Mouse (Mus musculus): ENCODE results near the gene Mepce. TPM values are rescaled to one million over a fixed set of nuclear protein-coding genes. Genes with fewer than 3 reads are reported as not detected.
A peak's percentile ranks its signal among the peaks of the same experiment; 100 is the strongest.

Gene Mepce
- polyA plus RNA-seq, 1 experiment from 2014 or later, result 15.4 TPM

- 91% methylated on average over 6 of the region's 6 CpGs for WGBS
- no peak overlapping the region for H3K27ac ChIP-seq
- ATAC-seq (ENCODE audit: low FRiP score), result no peak
- H3K36me3 ChIP-seq (replicated peaks), result no peaks in the 10 kb centered on the region
- H3K27me3 ChIP-seq, result no peaks in the 10 kb centered on the region
- no peak overlapping the region for H3K4me3 ChIP-seq (replicated peaks)
- no peaks in the 10 kb centered on the region for H3K4me1 ChIP-seq
- H3K9ac ChIP-seq, result no peak overlapping the region
- no peak overlapping the region for H3K4me2 ChIP-seq
- no peaks in the 10 kb centered on the region for H3K9me3 ChIP-seq
These were observed 36.1 kb upstream of the Mepce start for GRCm38 (mm10) chr5:137823455-137824045.

GRCm38 (mm10) chr5:137822602-137823001 lies 35.1 kb upstream of the Mepce start:
- no peaks in the 10 kb centered on the region for H3K27me3 ChIP-seq
- no peak overlapping the region for H3K4me3 ChIP-seq (replicated peaks)
- no peaks in the 10 kb centered on the region for H3K9me3 ChIP-seq
- WGBS, result 85% methylated on average over 1 of the region's 1 CpGs
- no peak overlapping the region for H3K9ac ChIP-seq
- no peaks in the 10 kb centered on the region for H3K36me3 ChIP-seq (replicated peaks)
- no peak overlapping the region for H3K27ac ChIP-seq
- no peak for ATAC-seq (ENCODE audit: low FRiP score)
- H3K4me2 ChIP-seq, result no peak overlapping the region
- H3K4me1 ChIP-seq, result no peaks in the 10 kb centered on the region

GRCm38 (mm10) chr5:137822126-137822525 lies 34.7 kb upstream of the Mepce start:
- Histone ChIP-seq H3K4me2 (no peak overlapping the region), H3K4me1 (no peaks in the 10 kb centered on the region), H3K27me3 (no peaks in the 10 kb centered on the region), H3K27ac (no peak overlapping the region), H3K4me3 (replicated peaks) (no peak overlapping the region), H3K9me3 (no peaks in the 10 kb centered on the region), H3K36me3 (replicated peaks) (no peaks in the 10 kb centered on the region), H3K9ac (no peak overlapping the region)
- ATAC-seq (ENCODE audit: low FRiP score), result no peak
- WGBS, result 75% methylated on average over 4 of the region's 4 CpGs

- ATAC-seq (ENCODE audit: low FRiP score), result no peak
- Histone ChIP-seq H3K4me2 (no peak overlapping the region), H3K27ac (no peak overlapping the region), H3K9ac (no peak overlapping the region), H3K36me3 (replicated peaks) (no peaks in the 10 kb centered on the region), H3K4me3 (replicated peaks) (no peak overlapping the region), H3K9me3 (no peaks in the 10 kb centered on the region), H3K27me3 (no peaks in the 10 kb centered on the region), H3K4me1 (no peaks in the 10 kb centered on the region)
- WGBS, result 79% methylated on average over 4 of the region's 4 CpGs
These were observed 30.2 kb upstream of the Mepce start for GRCm38 (mm10) chr5:137817466-137818222.

- H3K27me3 ChIP-seq, result no peaks in the 10 kb centered on the region
- H3K9ac ChIP-seq, result no peak overlapping the region
- H3K9me3 ChIP-seq, result no peaks in the 10 kb centered on the region
- H3K4me3 ChIP-seq (replicated peaks), result no peak overlapping the region
- H3K4me1 ChIP-seq, result no peaks in the 10 kb centered on the region
- no peak overlapping the region for H3K4me2 ChIP-seq
- no peak for ATAC-seq (ENCODE audit: low FRiP score)
- 86% methylated on average over 5 of the region's 5 CpGs for WGBS
- H3K27ac ChIP-seq, result no peak overlapping the region
- no peaks in the 10 kb centered on the region for H3K36me3 ChIP-seq (replicated peaks)
These were observed 20.9 kb upstream of the Mepce start for GRCm38 (mm10) chr5:137808316-137808715.

GRCm38 (mm10) chr5:137806158-137806557 lies 18.7 kb upstream of the Mepce start:
- ATAC-seq (ENCODE audit: low FRiP score), result no peak
- no peak overlapping the region for H3K4me3 ChIP-seq (replicated peaks)
- H3K9ac ChIP-seq, result no peak overlapping the region
- 77% methylated on average over 1 of the region's 1 CpGs for WGBS
- no peak overlapping the region for H3K27ac ChIP-seq
- H3K4me1 ChIP-seq, result no peaks in the 10 kb centered on the region
- no peaks in the 10 kb centered on the region for H3K9me3 ChIP-seq
- no peak overlapping the region for H3K4me2 ChIP-seq
- H3K27me3 ChIP-seq, result no peaks in the 10 kb centered on the region
- no peaks in the 10 kb centered on the region for H3K36me3 ChIP-seq (replicated peaks)

GRCm38 (mm10) chr5:137800917-137801316 lies 13.5 kb upstream of the Mepce start:
- Histone ChIP-seq H3K27me3 (no peaks in the 10 kb centered on the region), H3K36me3 (replicated peaks) (no peaks in the 10 kb centered on the region), H3K9me3 (no peaks in the 10 kb centered on the region), H3K4me1 (no peaks in the 10 kb centered on the region), H3K4me2 (no peak overlapping the region), H3K9ac (no peak overlapping the region), H3K4me3 (replicated peaks) (no peak overlapping the region), H3K27ac (no peak overlapping the region)
- 89% methylated on average over 3 of the region's 3 CpGs for WGBS
- no peak for ATAC-seq (ENCODE audit: low FRiP score)

- ATAC-seq (ENCODE audit: low FRiP score), result no peak
- no peak overlapping the region for H3K4me2 ChIP-seq
- H3K27me3 ChIP-seq, result no peaks in the 10 kb centered on the region
- no peak overlapping the region for H3K9ac ChIP-seq
- WGBS, result 85% methylated on average over 3 of the region's 3 CpGs
- no peaks in the 10 kb centered on the region for H3K9me3 ChIP-seq
- no peak overlapping the region for H3K27ac ChIP-seq
- H3K36me3 ChIP-seq (replicated peaks), result no peaks in the 10 kb centered on the region
- no peak overlapping the region for H3K4me3 ChIP-seq (replicated peaks)
- H3K4me1 ChIP-seq, result no peaks in the 10 kb centered on the region
These were observed 9.2 kb upstream of the Mepce start for GRCm38 (mm10) chr5:137796606-137797005.

GRCm38 (mm10) chr5:137791553-137791952 lies 4.1 kb upstream of the Mepce start:
- Histone ChIP-seq H3K4me2 (no peak overlapping the region), H3K36me3 (replicated peaks) (no peaks in the 10 kb centered on the region), H3K27me3 (peaks cover 7% of the 10 kb centered on the region; the same call in 1 of the 2 replicates), H3K4me3 (replicated peaks) (no peak overlapping the region), H3K9me3 (no peaks in the 10 kb centered on the region), H3K9ac (no peak overlapping the region), H3K27ac (no peak overlapping the region), H3K4me1 (0 out of 2 replicates have a peak, but pooled peaks cover 6% of the 10 kb centered on the region)
- no peak for ATAC-seq (ENCODE audit: low FRiP score)

GRCm38 (mm10) chr5:137788946-137789531 lies 1.6 kb upstream of the Mepce start:
- Histone ChIP-seq H3K4me2 (no peak overlapping the region), H3K4me3 (replicated peaks) (no peak overlapping the region), H3K9ac (no peak overlapping the region), H3K4me1 (peaks cover 20% of the 10 kb centered on the region), H3K9me3 (no peaks in the 10 kb centered on the region), H3K27ac (no peak overlapping the region), H3K36me3 (replicated peaks) (peaks cover 9% of the 10 kb centered on the region), H3K27me3 (peaks cover 7% of the 10 kb centered on the region; the same call in 1 of the 2 replicates)
- WGBS, result 94% methylated on average over 2 of the region's 2 CpGs
- ATAC-seq (ENCODE audit: low FRiP score), result no peak

- Histone ChIP-seq H3K9me3 (no peaks in the 10 kb centered on the region), H3K27ac (no peak overlapping the region), H3K4me2 (peak overlapping the region; percentile 92), H3K9ac (no peak overlapping the region), H3K4me3 (replicated peaks) (peak overlapping the region; percentile 95), H3K27me3 (peaks cover 7% of the 10 kb centered on the region; the same call in 1 of the 2 replicates), H3K36me3 (replicated peaks) (peaks cover 18% of the 10 kb centered on the region), H3K4me1 (peaks cover 28% of the 10 kb centered on the region)
- 77% methylated on average over 24 of the region's 24 CpGs for WGBS
- no peak for ATAC-seq (ENCODE audit: low FRiP score)
These were observed 716 bp upstream of the Mepce start for GRCm38 (mm10) chr5:137788171-137788570.

GRCm38 (mm10) chr5:137786109-137786942 lies 1.1 kb downstream of the Mepce start:
- ATAC-seq (ENCODE audit: low FRiP score), result peak; percentile 88
- Histone ChIP-seq H3K4me1 (peaks cover 40% of the 10 kb centered on the region), H3K27ac (peak overlapping the region; percentile 98), H3K27me3 (peaks cover 7% of the 10 kb centered on the region; the same call in 1 of the 2 replicates), H3K9ac (peak overlapping the region; percentile 98), H3K9me3 (no peaks in the 10 kb centered on the region), H3K36me3 (replicated peaks) (peaks cover 37% of the 10 kb centered on the region), H3K4me2 (peak overlapping the region; percentile 92), H3K4me3 (replicated peaks) (peak overlapping the region; percentile 95)
- under 1% methylated on average over 78 of the region's 79 CpGs for WGBS

Data from forebrain, embryonic 12.5 days (tissue).